Mouse (Mus musculus): ENCODE measurements around the gene Pwp2.

The Pwp2 gene

GRCm38 (mm10) chr10:78171057-78171456 lies 13.9 kb downstream of the Pwp2 start:
- no peak for DNase-seq (ENCODE audit: low spot score)

GRCm38 (mm10) chr10:78170445-78170844 lies 14.5 kb downstream of the Pwp2 start:
- DNase-seq (ENCODE audit: low spot score) = no peak

- DNase-seq (ENCODE audit: low spot score) = peak; percentile 100
These were observed 15.5 kb downstream of the Pwp2 start, which contains the start of gene D10Jhu81e for GRCm38 (mm10) chr10:78169281-78170042. D10Jhu81e (minus strand) TSS chr10:78169782.

GRCm38 (mm10) chr10:78168792-78169191 lies 16.2 kb downstream of the Pwp2 start:
- DNase-seq (ENCODE audit: low spot score) = no peak

GRCm38 (mm10) chr10:78167775-78168174 lies 17.2 kb downstream of the Pwp2 start:
- DNase-seq (ENCODE audit: low spot score) = no peak

- no peak for DNase-seq (ENCODE audit: low spot score)
These were observed 17.6 kb downstream of the Pwp2 start for GRCm38 (mm10) chr10:78167333-78167732.

GRCm38 (mm10) chr10:78165256-78166005 lies 19.5 kb downstream of the Pwp2 start:
- no peak for DNase-seq (ENCODE audit: low spot score)

GRCm38 (mm10) chr10:78164786-78165185 lies 20.2 kb downstream of the Pwp2 start:
- DNase-seq (ENCODE audit: low spot score) = no peak

- DNase-seq (ENCODE audit: low spot score) = peak; percentile 53
These were observed 21.0 kb downstream of the Pwp2 start for GRCm38 (mm10) chr10:78163923-78164322.

- no peak for DNase-seq (ENCODE audit: low spot score)
These were observed 21.7 kb downstream of the Pwp2 start for GRCm38 (mm10) chr10:78163241-78163640.

GRCm38 (mm10) chr10:78162646-78163045 lies 22.3 kb downstream of the Pwp2 start:
- no peak for DNase-seq (ENCODE audit: low spot score)

- DNase-seq (ENCODE audit: low spot score) = no peak
These were observed 23.9 kb downstream of the Pwp2 start for GRCm38 (mm10) chr10:78161096-78161495.

- DNase-seq (ENCODE audit: low spot score) = no peak
These were observed 24.4 kb downstream of the Pwp2 start for GRCm38 (mm10) chr10:78160369-78161095.

- peak; percentile 79 for DNase-seq (ENCODE audit: low spot score)
These were observed 25.0 kb downstream of the Pwp2 start for GRCm38 (mm10) chr10:78159906-78160305.

GRCm38 (mm10) chr10:78159252-78159878 lies 25.6 kb downstream of the Pwp2 start:
- peak; percentile 75 for DNase-seq (ENCODE audit: low spot score)

GRCm38 (mm10) chr10:78158041-78158440 lies 26.9 kb downstream of the Pwp2 start:
- no peak for DNase-seq (ENCODE audit: low spot score)

- no peak for DNase-seq (ENCODE audit: low spot score)
These were observed 28.0 kb downstream of the Pwp2 start for GRCm38 (mm10) chr10:78156926-78157325.

GRCm38 (mm10) chr10:78148834-78149766 lies 35.8 kb downstream of the Pwp2 start:
- DNase-seq (ENCODE audit: low spot score) = no peak

- no peak for DNase-seq (ENCODE audit: low spot score)
These were observed 37.0 kb downstream of the Pwp2 start for GRCm38 (mm10) chr10:78147908-78148441.

GRCm38 (mm10) chr10:78143727-78144505 lies 41.0 kb downstream of the Pwp2 start:
- DNase-seq (ENCODE audit: low spot score) = no peak
